Mouse (Mus musculus) left cerebral cortex, postnatal 4 days (tissue): ENCODE measurements around the gene Ppp1r26. TPM values are rescaled to one million over a fixed set of nuclear protein-coding genes. Genes with fewer than 3 reads are reported as not detected.

ENCODE experiments used
- DNase-seq: peaks from one replicate; pipeline ENCODE4 v3.0.0-alpha.2; 2022
- intact Hi-C: fragments of 180-260 bp; cut with DNase I; formaldehyde crosslinking; loops from one replicate; pipeline ENCODE4 v1.15.1; 2025
- total RNA-seq, 2 experiments: library from RNA; stranded (reverse); gene quantifications; 2 replicates each; pipeline ENCODE4 v1.2.3; 2021

Gene Ppp1r26
- total RNA-seq, 2 experiments from 2014 or later: 35.8 to 36.2 TPM

DNA sequence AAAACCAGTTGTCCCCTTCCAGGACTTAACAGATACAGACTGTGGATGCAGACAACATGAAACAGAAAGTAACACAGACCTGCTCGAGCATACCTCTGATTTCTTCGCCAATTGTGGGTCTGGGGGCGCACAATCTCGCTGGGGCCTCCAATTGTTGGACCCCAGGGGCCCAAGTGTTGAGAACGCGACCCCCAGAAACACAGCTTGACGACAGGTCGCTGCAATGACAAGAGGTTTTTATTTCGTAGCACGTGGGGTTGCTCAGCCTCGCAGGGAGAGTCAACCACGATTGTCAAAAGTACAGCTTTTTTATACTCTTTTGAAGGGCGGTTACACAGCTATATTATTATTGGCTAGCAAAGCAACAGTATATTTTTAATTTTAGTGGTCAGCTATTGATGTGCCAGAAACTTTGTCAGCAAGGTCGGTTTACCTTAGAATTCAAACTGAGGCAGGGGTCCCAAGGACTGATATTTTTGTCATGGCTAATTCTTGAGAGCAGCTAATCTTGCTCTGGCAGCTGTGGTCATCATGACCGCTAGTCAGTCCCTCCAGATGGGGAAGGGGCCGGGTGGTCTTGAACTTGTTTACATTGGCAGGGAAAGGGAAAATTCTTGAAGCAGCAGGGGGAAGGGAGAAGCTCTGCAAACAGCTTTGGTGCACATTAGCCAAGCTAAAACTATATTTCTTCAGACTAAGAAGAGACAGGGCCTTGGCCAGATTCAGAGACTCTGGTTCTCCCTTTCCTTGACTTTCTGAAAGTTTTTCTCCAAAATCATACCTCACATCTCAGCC lies 49.4 kb downstream of the Ppp1r26 start:
- intact Hi-C loops: no loop called here
- no peak for DNase-seq

DNA sequence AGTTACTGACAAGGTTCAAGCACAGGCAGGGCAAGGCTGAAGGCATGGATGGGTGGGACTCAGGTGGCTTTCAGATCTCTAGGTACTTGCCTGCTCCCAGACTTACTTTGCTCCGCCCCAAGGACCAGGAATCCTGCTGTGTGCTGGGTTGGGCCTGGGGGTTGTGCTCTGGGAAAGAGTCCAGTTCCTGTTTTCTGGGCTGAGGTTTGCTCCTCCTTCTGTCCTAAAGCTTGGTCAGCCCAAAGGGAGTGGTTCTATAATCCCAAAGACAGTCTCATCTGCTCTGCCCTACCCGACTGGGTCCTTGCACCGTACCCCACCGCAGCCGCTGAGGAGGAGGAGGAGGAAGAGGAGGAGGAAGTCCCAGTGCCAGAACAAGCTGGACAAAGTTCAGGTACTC lies 50.1 kb downstream of the Ppp1r26 start, which contains the start of gene Gbgt1:
Gbgt1 (plus strand) TSS at position 221 of the 400 bp plus-strand sequence.
- no peak for DNase-seq
- intact Hi-C loops: no loop called here

DNA sequence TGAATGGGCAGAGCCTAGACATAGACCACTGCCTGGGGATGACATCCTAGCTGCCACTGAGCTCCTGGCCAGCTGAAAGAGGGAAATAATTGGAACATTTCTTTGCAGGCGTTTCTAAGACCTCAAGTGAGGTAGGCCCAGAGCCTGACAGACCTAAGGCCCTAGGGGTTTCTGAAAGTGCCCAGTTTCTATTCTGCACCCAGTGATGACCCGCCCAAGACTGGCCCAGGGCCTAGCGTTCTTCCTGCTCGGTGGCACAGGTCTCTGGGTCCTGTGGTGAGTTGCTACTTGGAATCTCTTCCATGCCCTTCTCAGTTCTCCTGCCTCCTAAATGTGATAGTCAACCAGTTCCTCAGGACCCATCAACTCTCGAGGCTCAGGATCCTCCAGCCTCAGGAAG lies 51.0 kb downstream of the Ppp1r26 start:
- no peak for DNase-seq
- intact Hi-C loops: no loop called here

DNA sequence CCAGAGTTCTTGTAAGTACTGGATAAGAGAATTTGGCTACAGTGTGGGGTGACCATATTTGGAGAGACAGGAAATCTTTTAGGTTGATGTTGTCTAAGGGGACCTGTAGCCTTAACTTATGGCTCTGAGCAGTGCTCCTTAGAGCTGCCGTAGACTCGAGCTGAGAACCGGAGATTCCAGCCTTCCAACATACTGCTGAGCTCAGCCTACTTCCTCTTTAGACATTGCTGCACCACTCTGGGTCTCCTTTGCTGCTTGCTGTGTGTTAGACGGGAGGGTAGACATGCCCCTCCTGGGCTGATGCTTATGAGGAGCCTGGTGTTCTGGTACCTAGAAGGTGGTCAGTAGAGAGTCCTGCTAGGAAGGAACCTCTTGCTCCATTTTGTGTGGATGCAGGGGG lies 51.8 kb downstream of the Ppp1r26 start:
- DNase-seq: no peak
- intact Hi-C loops: no loop called here

DNA sequence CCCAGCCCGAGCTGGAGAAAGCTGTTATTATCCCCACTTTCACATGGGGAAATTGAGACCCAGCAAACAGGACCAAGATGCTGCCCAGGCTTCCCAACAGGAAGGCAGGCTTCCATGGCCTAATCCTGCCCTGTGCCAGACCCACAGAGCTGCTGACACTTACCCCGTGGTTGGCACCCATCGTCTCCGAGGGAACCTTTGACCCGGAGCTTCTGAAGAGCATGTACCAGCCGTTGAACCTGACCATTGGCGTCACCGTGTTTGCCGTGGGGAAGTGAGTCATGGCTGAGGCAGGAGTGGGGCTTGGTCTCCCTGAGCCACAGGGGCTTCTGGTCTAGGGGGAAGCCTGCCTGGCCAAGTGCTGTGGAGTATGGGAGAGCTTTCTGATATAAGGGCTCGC lies 56.4 kb downstream of the Ppp1r26 start:
- intact Hi-C loops: no loop called here
- DNase-seq: no peak

DNA sequence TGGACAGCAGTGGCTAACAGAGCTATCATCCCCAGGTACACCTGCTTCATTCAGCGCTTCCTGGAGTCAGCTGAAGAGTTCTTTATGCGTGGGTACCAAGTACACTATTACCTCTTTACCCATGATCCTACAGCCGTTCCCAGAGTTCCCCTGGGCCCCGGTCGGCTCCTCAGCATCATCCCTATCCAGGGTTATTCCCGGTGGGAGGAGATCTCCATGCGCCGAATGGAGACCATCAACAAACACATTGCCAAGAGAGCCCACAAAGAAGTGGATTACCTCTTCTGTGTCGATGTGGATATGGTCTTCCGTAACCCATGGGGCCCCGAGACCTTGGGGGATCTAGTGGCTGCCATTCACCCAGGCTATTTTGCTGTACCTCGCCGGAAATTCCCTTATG lies 58.1 kb downstream of the Ppp1r26 start:
- intact Hi-C loops: no loop called here
- no peak for DNase-seq

Other genes with a start within 250 kb of the Ppp1r26 start
- 1 to 10 TPM; 2.1 to 2.6 TPM for gene 1700007K13Rik, start 19.5 kb downstream of the Ppp1r26 start, total RNA-seq
- 10 to 100 TPM; 38.5 to 39.2 TPM for gene Mrps2, start 21.3 kb downstream of the Ppp1r26 start, total RNA-seq
- gene Gbgt1, start 50.1 kb downstream of the Ppp1r26 start, total RNA-seq: 1 to 10 TPM; 2.5 to 2.6 TPM
- gene Gm10134, start 59.3 kb downstream of the Ppp1r26 start, total RNA-seq: not detected
- gene Ralgds, start 66.3 kb downstream of the Ppp1r26 start, total RNA-seq: 100 to 1,000 TPM; 164 to 176 TPM
- gene Cel, start 116.6 kb downstream of the Ppp1r26 start, total RNA-seq: not detected
- 10 to 100 TPM; 26.6 to 27.8 TPM for gene Gtf3c5, start 137.0 kb downstream of the Ppp1r26 start, total RNA-seq
- gene Gfi1b, start 175.2 kb downstream of the Ppp1r26 start, total RNA-seq: not detected
- gene Tsc1, start 194.4 kb downstream of the Ppp1r26 start, total RNA-seq: 10 to 100 TPM; 56.9 to 58.6 TPM